Mouse (Mus musculus): ENCODE results near the gene Olfr518. TPM values are rescaled to one million over a fixed set of nuclear protein-coding genes. Genes with fewer than 3 reads are reported as not detected.

The Olfr518 gene
- polyA plus RNA-seq, 1 experiment from 2014 or later = not detected

DNA sequence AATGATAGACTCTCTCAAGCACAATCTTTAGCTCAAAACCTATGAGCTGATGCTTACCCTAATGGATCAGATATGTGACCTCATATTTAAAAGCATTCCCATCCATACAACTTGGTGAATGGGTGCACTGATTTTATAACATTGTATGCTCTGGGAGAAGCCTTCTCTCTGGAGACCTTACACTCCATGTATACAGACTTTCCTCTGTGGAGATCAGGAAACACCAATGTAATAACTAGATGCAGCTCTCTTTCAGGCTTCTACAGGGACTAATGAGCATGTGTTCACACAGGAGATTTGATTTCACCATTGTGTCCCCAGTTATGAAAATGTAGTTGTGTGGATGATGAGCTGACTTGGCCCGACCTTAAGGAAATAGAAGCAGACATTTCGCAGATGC is 34.4 kb downstream of the Olfr518 start, which contains the start of gene Olfr516:
Gene Olfr516 (minus strand): TSS at position 101 of the 400 bp plus-strand sequence.
- no peak for DNase-seq (ENCODE audit: low spot score)

More for the DNA sequence above, 34.4 kb downstream of the Olfr518 start, which contains the start of gene Olfr516:
- H3K27me3 ChIP-seq (replicated peaks; ENCODE audit: control insufficient read depth, insufficient read depth, low read length) = no peaks in the 10 kb centered on the region
- no peaks in the 10 kb centered on the region for H3K36me3 ChIP-seq (ENCODE audit: control insufficient read depth, insufficient read depth, low read length)
- H3K9ac ChIP-seq (ENCODE audit: low read length) = no peak within 1 kb of the TSS
- no peak for ATAC-seq (replicated peaks; ENCODE audit: low FRiP score, low TSS enrichment, low read depth)
- no peak within 1 kb of the TSS for H3K27ac ChIP-seq (ENCODE audit: low read depth)
- no peaks in the 10 kb centered on the region for H3K9me3 ChIP-seq (ENCODE audit: control insufficient read depth, low read length)
- WGBS = 82% methylated on average over 2 of the region's 2 CpGs
- H3K4me1 ChIP-seq (replicated peaks; ENCODE audit: control insufficient read depth, insufficient read depth, low read length) = no peaks in the 10 kb centered on the region
- H3K4me2 ChIP-seq (ENCODE audit: low read length) = no peak within 1 kb of the TSS
- no peak within 1 kb of the TSS for H3K4me3 ChIP-seq (ENCODE audit: low read depth, low read length)

Other genes with a start within 250 kb of the Olfr518 start
- not detected in 2 replicates for gene Olfr509, start 233.1 kb downstream of the Olfr518 start, polyA plus RNA-seq (2014; fragmentation: Nextera tagmentation; extraction: Ambion mirVana)
- not detected in 2 replicates for gene Olfr510, start 218.6 kb downstream of the Olfr518 start, polyA plus RNA-seq (2014; fragmentation: Nextera tagmentation; extraction: Ambion mirVana)
- gene Olfr512, start 171.7 kb downstream of the Olfr518 start, polyA plus RNA-seq (2014; fragmentation: Nextera tagmentation; extraction: Ambion mirVana) = not detected in 2 replicates
- gene Olfr513, start 134.0 kb downstream of the Olfr518 start, polyA plus RNA-seq (2014; fragmentation: Nextera tagmentation; extraction: Ambion mirVana) = not detected in 2 replicates
- gene Olfr514, start 59.0 kb downstream of the Olfr518 start, polyA plus RNA-seq (2014; fragmentation: Nextera tagmentation; extraction: Ambion mirVana) = not detected in 2 replicates
- not detected in 2 replicates for gene Olfr516, start 34.5 kb downstream of the Olfr518 start, polyA plus RNA-seq (2014; fragmentation: Nextera tagmentation; extraction: Ambion mirVana)
- gene Olfr517, start 12.6 kb downstream of the Olfr518 start, polyA plus RNA-seq (2014; fragmentation: Nextera tagmentation; extraction: Ambion mirVana) = not detected in 2 replicates
- gene Olfr519, start 9.4 kb upstream of the Olfr518 start, polyA plus RNA-seq (2014; fragmentation: Nextera tagmentation; extraction: Ambion mirVana) = not detected in 2 replicates
- 0.12 TPM in 1 of 2 replicates, not detected in the other for gene Nlrp10, start 45.2 kb upstream of the Olfr518 start, polyA plus RNA-seq (2014; fragmentation: Nextera tagmentation; extraction: Ambion mirVana)
- 113 and 116 TPM in 2 replicates for gene Eif3f, start 49.4 kb upstream of the Olfr518 start, polyA plus RNA-seq (2014; fragmentation: Nextera tagmentation; extraction: Ambion mirVana)
- gene Tub, start 65.3 kb upstream of the Olfr518 start, polyA plus RNA-seq (2014; fragmentation: Nextera tagmentation; extraction: Ambion mirVana) = 5.2 and 6.3 TPM in 2 replicates
- gene Ric3, start 198.3 kb upstream of the Olfr518 start, polyA plus RNA-seq (2014; fragmentation: Nextera tagmentation; extraction: Ambion mirVana) = 2.5 and 4.5 TPM in 2 replicates

All from intestine, embryonic 14.5 days (tissue).